Mouse (Mus musculus) lung, embryonic 14.5 days (tissue): ENCODE data around the gene Zbtb16. TPM values are rescaled to one million over a fixed set of nuclear protein-coding genes. Genes with fewer than 3 reads are reported as not detected.
A peak's percentile ranks its signal among the peaks of the same experiment; 100 is the strongest.

Experiments
- ATAC-seq: fragments of 200-750 bp; cut with Nextera tagmentation; 2 replicates; pipeline ENCODE4 v1.8.0; 2017; ENCODE audit warnings: mild to moderate bottlenecking, moderate TSS enrichment, moderate library complexity; ENCODE audit not compliant: insufficient read depth
- DNase-seq: peaks from one replicate; pipeline ENCODE4 v3.0.0-alpha.2; 2015
- H3K27ac ChIP-seq: fragments of 300-500 bp; sonication (generic); 2 replicates; pipeline ENCODE4 v1.5.1; 2014; ENCODE audit warnings: low read depth, mild to moderate bottlenecking, moderate library complexity
- H3K27me3 ChIP-seq: fragments of 300-500 bp; sonication (generic); 2 replicates; pipeline ENCODE4 v1.6.1; 2014; ENCODE audit warnings: low read length, control low read depth; ENCODE audit not compliant: insufficient read depth
- H3K36me3 ChIP-seq: fragments of 300-500 bp; sonication (generic); 2 replicates; pipeline ENCODE4 v1.6.1; 2014; ENCODE audit warnings: control low read depth; ENCODE audit not compliant: insufficient read depth
- H3K4me1 ChIP-seq: fragments of 300-500 bp; sonication (generic); 2 replicates; pipeline ENCODE4 v1.6.1; 2014; ENCODE audit warnings: antibody characterized with exemption, control low read depth; ENCODE audit not compliant: insufficient read depth
- H3K4me2 ChIP-seq: fragments of 300-500 bp; sonication (generic); 2 replicates; pipeline ENCODE4 v1.6.1; 2014; ENCODE audit warnings: mild to moderate bottlenecking
- H3K4me3 ChIP-seq: fragments of 300-500 bp; sonication (generic); 2 replicates; pipeline ENCODE4 v1.5.1; 2014; ENCODE audit warnings: low read depth, low read length
- H3K9ac ChIP-seq: fragments of 300-500 bp; sonication (generic); 2 replicates; pipeline ENCODE4 v1.6.1; 2014
- H3K9me3 ChIP-seq: fragments of 300-500 bp; sonication (generic); 2 replicates; pipeline ENCODE4 v1.6.1; 2016; ENCODE audit warnings: low read depth, low read length, control low read depth
- CTCF ChIP-seq: IDR thresholded peaks from 2 replicates; pipeline ENCODE4 v1.5.1; 2016; ENCODE audit warnings: antibody characterized with exemption, low read depth
- WGBS: fragments of 180-500 bp; shearing (Covaris S2); extraction: QIAGEN DNeasy Blood & Tissue Kit; methylation state at CpG from one replicate; pipeline ENCODE4 v1.1.7; 2014; 5-methylcytosine and 5-hydroxymethylcytosine counted together
- polyA plus RNA-seq: library from polyadenylated mRNA; unstranded; fragments of >200 nt; fragmentation: Nextera tagmentation; extraction: Ambion mirVana; gene quantifications from 2 replicates; pipeline ENCODE4 v1.2.1, GENCODE M21; 2014

The Zbtb16 gene
- polyA plus RNA-seq, 1 experiment from 2014 or later, result 0.71 TPM

DNA sequence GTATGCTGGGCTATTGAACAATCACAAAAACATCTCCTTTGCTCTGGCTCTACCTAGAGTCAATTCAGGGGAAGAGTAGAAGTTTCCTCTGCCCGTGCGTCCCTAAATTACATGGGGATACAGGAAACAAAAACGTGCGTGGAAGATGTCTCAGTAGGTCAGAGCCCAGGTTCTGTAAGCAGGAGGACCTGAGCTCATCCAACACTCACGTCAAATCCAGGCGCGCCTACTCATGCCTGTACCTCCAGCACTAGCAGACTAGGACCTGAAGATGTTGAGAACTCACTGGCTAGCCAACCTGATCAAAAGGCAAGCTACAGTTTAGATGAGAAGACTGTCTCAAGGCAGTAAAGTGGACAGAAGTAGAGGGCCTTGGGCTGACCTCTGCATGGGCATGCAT is 198.9 kb downstream of the Zbtb16 start:
- WGBS, result 85% methylated on average over 7 of the region's 7 CpGs
- ATAC-seq (no peak), DNase-seq (no peak)

DNA sequence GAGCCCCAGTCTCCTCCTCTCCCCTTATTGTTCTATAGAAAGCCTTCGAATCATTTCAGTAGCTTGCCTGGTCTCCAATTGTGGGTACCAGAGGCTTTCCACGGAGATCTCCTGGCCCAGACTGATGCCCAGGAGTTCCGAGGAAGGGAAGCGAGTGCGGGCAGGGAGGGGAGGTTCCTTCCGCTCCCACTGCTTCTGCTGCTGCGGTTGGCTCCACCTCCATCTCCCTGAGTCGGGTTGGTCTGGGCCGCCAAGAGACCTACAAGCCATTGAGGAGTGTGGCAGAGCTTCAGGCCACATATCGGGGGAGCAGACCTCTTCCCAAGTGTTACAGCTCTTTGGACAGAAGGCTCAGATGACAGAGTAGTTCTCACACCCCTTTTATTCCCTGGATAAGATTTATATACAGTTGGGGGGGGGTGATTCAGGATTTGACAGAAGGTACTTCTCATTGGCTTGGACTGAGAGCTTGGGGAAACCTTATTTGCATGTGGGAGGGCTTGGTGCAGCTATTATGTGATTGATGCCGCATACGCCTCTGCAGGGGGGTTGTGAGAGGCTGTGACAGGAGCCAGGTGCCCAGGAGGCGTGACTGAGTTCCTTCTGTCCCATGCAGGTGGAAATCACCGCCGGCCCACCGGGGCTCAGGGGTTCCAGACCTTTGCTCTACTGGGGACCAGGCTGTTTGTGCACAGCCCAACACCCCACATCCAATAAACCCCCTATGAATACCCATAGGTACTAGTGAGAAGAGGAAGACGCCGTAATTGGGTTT is 200.3 kb downstream of the Zbtb16 start:
- WGBS, result 34% methylated on average over 18 of the region's 18 CpGs
- H3K4me1 ChIP-seq, result no peaks in the 10 kb centered on the region

More for the DNA sequence above, 198.9 kb downstream of the Zbtb16 start:
- Histone ChIP-seq H3K27ac (no peak overlapping the region), H3K4me1 (no peaks in the 10 kb centered on the region), H3K27me3 (peaks cover 15% of the 10 kb centered on the region), H3K36me3 (no peaks in the 10 kb centered on the region), H3K4me3 (no peak overlapping the region), H3K9me3 (no peaks in the 10 kb centered on the region), H3K9ac (no peak overlapping the region), H3K4me2 (no peak overlapping the region)
- TF ChIP-seq CTCF, result no peak

GRCm38 (mm10) chr9:48633147-48633546 is 202.9 kb downstream of the Zbtb16 start:
- DNase-seq, result no peak
- ATAC-seq, result no peak
- H3K4me1 ChIP-seq, result no peaks in the 10 kb centered on the region
- no peak overlapping the region for H3K9ac ChIP-seq
- no peak for TF ChIP-seq CTCF
- no peaks in the 10 kb centered on the region for H3K9me3 ChIP-seq
- H3K4me3 ChIP-seq, result no peak overlapping the region
- no peak overlapping the region for H3K4me2 ChIP-seq
- WGBS, result 71% methylated on average over 6 of the region's 6 CpGs
- peaks cover 15% of the 10 kb centered on the region for H3K27me3 ChIP-seq
- no peak overlapping the region for H3K27ac ChIP-seq
- no peaks in the 10 kb centered on the region for H3K36me3 ChIP-seq

More for the DNA sequence above, 200.3 kb downstream of the Zbtb16 start:
- H3K4me2 ChIP-seq, result no peak overlapping the region
- no peaks in the 10 kb centered on the region for H3K36me3 ChIP-seq
- no peak for TF ChIP-seq CTCF
- H3K27me3 ChIP-seq, result peaks cover 15% of the 10 kb centered on the region
- no peak overlapping the region for H3K4me3 ChIP-seq
- no peak for DNase-seq
- no peak for ATAC-seq
- H3K9me3 ChIP-seq, result no peaks in the 10 kb centered on the region
- H3K9ac ChIP-seq, result no peak overlapping the region
- no peak overlapping the region for H3K27ac ChIP-seq

GRCm38 (mm10) chr9:48619268-48619667 is 216.8 kb downstream of the Zbtb16 start:
- WGBS, result 72% methylated on average over 1 of the region's 1 CpGs
- Histone ChIP-seq H3K9me3 (no peaks in the 10 kb centered on the region), H3K9ac (no peak overlapping the region), H3K4me2 (no peak overlapping the region), H3K4me3 (no peak overlapping the region), H3K36me3 (no peaks in the 10 kb centered on the region), H3K4me1 (no peaks in the 10 kb centered on the region), H3K27ac (no peak overlapping the region), H3K27me3 (no peaks in the 10 kb centered on the region)
- ATAC-seq, result no peak
- no peak for DNase-seq
- no peak for TF ChIP-seq CTCF

DNA sequence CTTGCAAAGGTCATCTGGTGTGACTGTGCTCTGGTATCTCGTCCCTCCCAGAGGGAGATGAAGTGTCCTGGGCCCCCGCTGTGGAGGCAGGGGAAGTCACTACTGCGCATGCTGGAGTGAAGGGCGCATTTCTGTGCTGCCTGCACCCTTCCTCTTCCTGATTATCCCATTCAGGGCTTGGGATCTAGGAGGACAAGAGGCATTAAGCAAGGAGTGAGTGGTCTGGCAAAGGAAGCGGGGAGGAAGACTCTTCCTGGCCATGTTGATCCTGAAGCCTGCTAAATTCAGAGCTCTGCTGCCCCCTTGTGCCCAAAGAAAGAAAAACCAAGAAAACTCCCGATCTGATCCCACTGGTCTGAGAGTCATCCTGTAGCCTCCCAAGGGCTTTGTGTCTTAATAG is 217.4 kb downstream of the Zbtb16 start:
- no peak overlapping the region for H3K27ac ChIP-seq
- 27% methylated on average over 6 of the region's 6 CpGs for WGBS
- no peak overlapping the region for H3K4me3 ChIP-seq
- no peaks in the 10 kb centered on the region for H3K9me3 ChIP-seq
- no peaks in the 10 kb centered on the region for H3K27me3 ChIP-seq
- no peaks in the 10 kb centered on the region for H3K4me1 ChIP-seq
- peak overlapping the region; percentile 31; the same call in 1 of the 2 replicates for H3K4me2 ChIP-seq
- ATAC-seq (peak; percentile 44; the same call in 1 of the 2 replicates), DNase-seq (peak; percentile 93)
- no peaks in the 10 kb centered on the region for H3K36me3 ChIP-seq
- H3K9ac ChIP-seq, result no peak overlapping the region
- peak; percentile 76 for TF ChIP-seq CTCF

- H3K9ac ChIP-seq, result no peak overlapping the region
- ATAC-seq, result no peak
- H3K27me3 ChIP-seq, result no peaks in the 10 kb centered on the region
Observed at GRCm38 (mm10) chr9:48618111-48618510, 217.9 kb downstream of the Zbtb16 start.

GRCm38 (mm10) chr9:48617511-48618010 is 218.5 kb downstream of the Zbtb16 start:
- no peak overlapping the region for H3K4me3 ChIP-seq
- ATAC-seq (no peak), DNase-seq (no peak)
- no peaks in the 10 kb centered on the region for H3K27me3 ChIP-seq
- no peaks in the 10 kb centered on the region for H3K4me1 ChIP-seq
- no peak overlapping the region for H3K4me2 ChIP-seq
- 74% methylated on average over 3 of the region's 3 CpGs for WGBS
- H3K9ac ChIP-seq, result no peak overlapping the region
- no peak for TF ChIP-seq CTCF
- no peaks in the 10 kb centered on the region for H3K9me3 ChIP-seq
- no peak overlapping the region for H3K27ac ChIP-seq
- H3K36me3 ChIP-seq, result no peaks in the 10 kb centered on the region

More at GRCm38 (mm10) chr9:48618111-48618510, 217.9 kb downstream of the Zbtb16 start:
- no peak for TF ChIP-seq CTCF
- Histone ChIP-seq H3K4me2 (peak overlapping the region; percentile 31; the same call in 1 of the 2 replicates), H3K27ac (no peak overlapping the region), H3K9me3 (no peaks in the 10 kb centered on the region), H3K4me3 (no peak overlapping the region), H3K4me1 (no peaks in the 10 kb centered on the region), H3K36me3 (no peaks in the 10 kb centered on the region)
- DNase-seq, result peak; percentile 17
- 60% methylated on average over 8 of the region's 8 CpGs for WGBS
